Mouse (Mus musculus) heart, postnatal 25 days (tissue): Measurements from ENCODE around the gene Itfg1. TPM values are rescaled to one million over a fixed set of nuclear protein-coding genes. Genes with fewer than 3 reads are reported as not detected.
A peak's percentile ranks its signal among the peaks of the same experiment; 100 is the strongest.
"Not testable (repeated sequence)": the region's sequence is repeated elsewhere in the genome, so short reads cannot be mapped to it uniquely, and the experiment has no call there.

Experiments
- DNase-seq: peaks from one replicate; pipeline ENCODE4 v3.0.0; 2022; ENCODE audit warnings: low spot score
- intact Hi-C: fragments of 180-260 bp; cut with DNase I; formaldehyde crosslinking; loops from one replicate; pipeline ENCODE4 v1.15.1; 2025
- total RNA-seq, 2 experiments: library from RNA; stranded (reverse); gene quantifications; 2 replicates each; pipeline ENCODE4 v1.2.3; 2021

Itfg1 gene
- total RNA-seq: 10 to 100 TPM; 44.1 to 49.5 TPM

GRCm38 (mm10) chr8:85840657-85841488, at the start of gene Itfg1, which contains the start of gene Phkb:
TSS of gene Itfg1 (minus strand) at chr8:85840921.
TSS of gene Phkb (plus strand) at chr8:85840959.
- intact Hi-C loops: no loop called here
- DNase-seq: peak; percentile 78

GRCm38 (mm10) chr8:85884811-85885210, 44.1 kb upstream of the Itfg1 start:
- intact Hi-C loops: no loop called here
- DNase-seq: no peak

- intact Hi-C loops: no loop called here
Observed at GRCm38 (mm10) chr8:85879624-85880023, 38.9 kb upstream of the Itfg1 start.

GRCm38 (mm10) chr8:85877976-85878375, 37.3 kb upstream of the Itfg1 start:
- no peak for DNase-seq
- intact Hi-C loops: no loop called here

More at GRCm38 (mm10) chr8:85879624-85880023, 38.9 kb upstream of the Itfg1 start:
- DNase-seq: no peak

DNA sequence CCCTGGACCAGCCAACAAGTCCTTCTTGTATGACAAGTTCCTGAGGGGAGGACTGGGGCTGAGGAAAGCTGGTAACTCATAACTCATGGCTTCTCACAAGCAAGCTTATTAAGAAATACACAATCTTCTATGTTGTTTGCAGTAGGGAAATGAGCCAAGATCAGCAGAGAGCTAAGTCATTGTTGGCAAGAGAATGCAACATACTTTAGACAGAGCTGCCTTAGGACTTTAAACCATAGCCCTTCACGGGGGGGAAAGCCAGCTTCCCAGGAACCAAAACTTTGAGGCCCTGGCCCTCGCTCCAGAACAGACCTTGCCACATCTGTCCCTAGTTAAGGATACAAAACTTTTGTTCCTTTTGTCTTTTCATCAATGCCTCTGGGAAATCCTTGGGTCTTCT, 30.9 kb upstream of the Itfg1 start:
- DNase-seq: peak; percentile 11
- intact Hi-C loops: no loop called here

DNA sequence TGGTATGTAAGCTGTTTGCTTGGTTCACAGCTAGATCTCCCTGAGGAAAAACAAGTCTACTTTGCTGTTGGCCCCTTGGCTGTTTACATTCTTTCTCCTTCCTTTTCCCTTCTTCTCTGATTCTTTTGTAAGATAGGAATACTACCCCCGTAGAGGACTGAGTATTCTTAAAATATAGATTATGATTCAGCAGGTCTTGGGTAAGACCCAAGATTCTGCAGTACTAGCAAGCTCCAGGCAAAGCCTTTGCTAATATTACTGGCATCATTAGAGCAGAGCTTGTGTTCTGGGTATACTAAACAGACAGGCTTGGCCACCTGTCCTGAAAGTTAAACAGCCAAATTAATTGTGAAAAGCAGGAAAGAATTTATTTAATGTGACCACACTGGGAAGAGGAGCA, 21.7 kb upstream of the Itfg1 start:
- no peak for DNase-seq
- intact Hi-C loops: no loop called here

GRCm38 (mm10) chr8:85860612-85861011, 19.9 kb upstream of the Itfg1 start:
- DNase-seq: no peak
- intact Hi-C loops: no loop called here

DNA sequence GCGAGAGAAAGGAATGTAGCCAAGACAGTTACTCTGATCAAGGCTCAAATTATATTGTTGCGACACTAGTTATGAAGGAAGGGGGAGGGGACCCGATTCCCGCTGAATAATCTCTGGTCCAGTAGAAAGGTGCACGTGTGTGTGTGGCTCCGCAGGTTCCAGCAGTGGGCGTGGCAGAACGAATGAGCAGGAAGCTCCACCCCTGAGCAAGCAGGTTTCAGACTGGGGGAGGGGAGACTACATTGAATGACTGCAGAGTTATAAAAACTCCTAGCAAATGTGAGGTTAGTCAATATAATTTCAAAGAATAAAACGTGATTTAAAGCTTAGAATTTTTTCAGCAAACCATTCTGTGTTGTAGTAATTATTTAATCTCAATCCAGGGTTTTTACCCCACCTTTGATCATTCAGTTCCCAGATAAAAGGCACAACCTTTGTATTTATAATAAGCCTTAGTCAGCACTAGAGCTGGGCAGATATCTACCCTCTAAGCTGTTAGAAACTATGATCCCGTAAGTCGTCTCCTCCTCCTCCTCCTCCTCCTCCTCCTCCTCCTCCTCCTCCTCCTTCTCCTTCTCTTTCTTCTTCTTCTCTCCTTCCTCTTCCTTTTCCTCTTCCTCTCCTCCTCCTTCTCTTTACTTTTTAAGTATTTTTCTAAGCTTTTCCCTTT, 16.6 kb upstream of the Itfg1 start:
- DNase-seq, intact Hi-C loops: not testable (repeated sequence)

DNA sequence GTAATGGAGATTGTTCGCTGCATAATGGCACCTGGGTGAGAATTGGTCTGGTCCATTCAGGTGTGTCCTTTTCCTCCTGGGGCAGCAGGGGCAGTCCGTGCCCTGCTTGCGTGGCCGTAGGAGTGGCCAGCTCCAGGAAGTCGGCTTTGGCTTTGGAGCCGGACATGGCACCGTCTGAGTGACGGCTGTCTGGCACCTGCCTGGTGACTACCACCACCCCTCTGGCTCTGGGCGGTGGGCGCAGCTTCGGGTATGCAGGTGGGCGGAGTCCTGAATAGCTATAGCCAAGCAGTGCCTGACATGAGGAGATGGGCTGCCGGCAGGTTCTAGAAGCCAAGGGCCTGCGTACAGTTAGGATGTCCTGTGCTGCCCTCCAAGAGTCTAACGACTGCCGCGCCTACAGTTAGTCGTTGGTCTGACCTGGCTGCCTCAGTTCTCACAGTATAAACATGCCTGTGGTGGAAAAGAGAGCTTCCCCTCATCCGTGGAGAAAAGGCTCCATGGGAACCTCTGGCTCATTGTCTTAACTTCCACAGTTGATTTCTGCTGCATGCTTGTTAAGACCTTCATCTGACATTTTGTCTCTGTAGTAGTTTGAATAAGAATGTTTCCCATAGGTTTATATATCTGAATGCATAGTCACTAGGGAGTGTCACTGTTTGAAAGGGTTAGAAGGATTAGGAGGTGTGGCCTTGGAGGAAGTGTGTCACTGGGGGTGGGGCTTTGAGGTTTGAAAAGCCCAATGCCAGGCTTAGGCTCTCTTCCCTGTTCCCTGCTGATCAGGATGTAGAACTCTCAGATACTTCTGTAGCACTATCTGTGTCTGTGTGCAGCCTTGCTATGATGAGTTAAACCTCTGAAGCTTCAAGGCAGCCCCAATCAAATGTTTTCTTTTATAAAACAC, 13.8 kb upstream of the Itfg1 start:
- intact Hi-C loops: no loop called here
- DNase-seq: no peak

DNA sequence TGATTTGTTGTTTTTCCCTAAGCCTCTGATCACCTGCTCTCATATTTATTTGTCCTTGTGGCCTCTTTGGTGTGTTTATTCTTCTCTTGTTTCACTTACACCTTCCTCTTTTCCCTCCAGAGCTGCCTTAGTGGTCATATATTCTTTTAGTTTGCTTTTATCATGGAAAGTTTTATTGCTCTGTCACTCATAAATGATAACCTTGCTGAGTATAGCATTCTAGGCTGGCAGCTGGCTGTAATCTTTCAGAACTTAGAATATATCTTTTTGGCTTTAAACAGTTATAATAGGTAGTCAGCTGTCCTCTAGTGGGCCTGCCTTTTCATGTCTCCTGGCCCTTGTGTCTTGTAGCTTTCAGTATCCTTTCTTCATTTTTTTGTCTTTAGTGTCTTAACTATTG, 5.2 kb upstream of the Itfg1 start:
- intact Hi-C loops: no loop called here
- DNase-seq: no peak

- no peak for DNase-seq
- intact Hi-C loops: no loop called here
Observed at GRCm38 (mm10) chr8:85841489-85841795, 721 bp upstream of the Itfg1 start.

- no peak for DNase-seq
- intact Hi-C loops: loop anchor here (10.0 kb wide), 2 partner anchors 135 to 1065 kb away; partner anchors contain the start of gene Neto2
Observed at GRCm38 (mm10) chr8:85839916-85840656, 635 bp downstream of the Itfg1 start.

DNA sequence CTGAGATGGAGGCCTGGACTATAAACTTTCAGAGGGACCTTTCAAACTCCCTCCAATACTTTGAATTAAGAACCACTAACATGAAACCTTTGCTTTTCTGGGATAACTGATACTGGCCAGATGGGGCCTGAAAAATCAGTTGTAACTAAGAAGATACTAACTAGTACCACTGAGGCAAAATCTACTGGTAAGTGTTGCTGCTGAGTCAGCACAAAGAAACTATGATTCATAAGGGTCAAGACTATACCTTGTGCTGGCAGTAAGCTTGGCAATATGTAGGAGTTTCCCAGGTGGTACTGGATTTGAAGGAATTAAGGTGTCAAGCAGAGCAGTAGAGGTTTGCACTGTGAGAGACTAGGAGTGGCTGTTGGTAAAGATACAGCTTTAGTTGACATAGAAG, 27.1 kb downstream of the Itfg1 start:
- DNase-seq: no peak
- intact Hi-C loops: no loop called here

- intact Hi-C loops: no loop called here
- DNase-seq: no peak
Observed at GRCm38 (mm10) chr8:85801408-85801807, 39.3 kb downstream of the Itfg1 start.

GRCm38 (mm10) chr8:85800164-85800563, 40.6 kb downstream of the Itfg1 start:
- intact Hi-C loops: no loop called here
- no peak for DNase-seq

GRCm38 (mm10) chr8:85796392-85796791, 44.3 kb downstream of the Itfg1 start:
- intact Hi-C loops, DNase-seq: not testable (repeated sequence)

DNA sequence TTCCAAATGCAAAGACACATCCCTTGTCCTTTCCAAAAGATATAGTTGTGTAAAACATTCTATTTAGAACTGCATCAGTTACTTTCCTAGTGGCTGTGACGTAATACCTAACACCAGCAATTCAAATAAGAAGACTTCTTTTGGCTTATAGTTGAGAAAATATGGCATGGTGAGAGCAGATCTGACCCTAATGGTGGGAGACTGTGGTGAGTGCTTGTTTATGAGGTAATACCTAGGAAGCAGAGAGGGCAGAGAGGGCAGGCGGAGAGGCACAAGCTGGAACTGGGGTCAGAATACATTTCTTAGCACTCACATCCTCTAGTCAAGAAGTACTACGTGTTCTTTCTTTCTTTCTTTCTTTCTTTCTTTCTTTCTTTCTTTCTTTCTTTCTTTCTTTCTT, 52.4 kb downstream of the Itfg1 start:
- intact Hi-C loops: no loop called here
- no peak for DNase-seq

GRCm38 (mm10) chr8:85787909-85788308, 52.8 kb downstream of the Itfg1 start:
- no peak for DNase-seq
- intact Hi-C loops: no loop called here

- no peak for DNase-seq
- intact Hi-C loops: no loop called here
Observed at GRCm38 (mm10) chr8:85785506-85785905, 55.2 kb downstream of the Itfg1 start.

- intact Hi-C loops: no loop called here
- DNase-seq: no peak
Observed at GRCm38 (mm10) chr8:85783871-85784270, 56.9 kb downstream of the Itfg1 start.
